Mouse (Mus musculus): ENCODE results near the gene Zfp444. TPM values are rescaled to one million over a fixed set of nuclear protein-coding genes. Genes with fewer than 3 reads are reported as not detected.
"Not testable (repeated sequence)": the region's sequence is repeated elsewhere in the genome, so short reads cannot be mapped to it uniquely, and the experiment has no call there.

Gene Zfp444
- total RNA-seq, 2 experiments from 2014 or later: 7.4 to 9.1 TPM

- no peak overlapping the region for H3K27ac ChIP-seq
- no peak for DNase-seq
- no peak overlapping the region for H3K4me3 ChIP-seq
- TF ChIP-seq CTCF (IDR thresholded peaks at IDR 0.05): no peak
- intact Hi-C loops (cut with DNase I): loop anchor here (2.0 to 5.0 kb wide), 2 partner anchors 14 to 43 kb away; no protein-coding TSS in a partner anchor
Observed at GRCm38 (mm10) chr7:6170391-6170790, 1.6 kb upstream of the Zfp444 start.

- intact Hi-C loops (cut with DNase I): loop anchor here (2.0 to 5.0 kb wide), 2 partner anchors 14 to 44 kb away; no protein-coding TSS in a partner anchor
- peak overlapping the region; percentile 89 for H3K27ac ChIP-seq
- DNase-seq: no peak
- H3K4me3 ChIP-seq: peak overlapping the region; percentile 93
- no peak for TF ChIP-seq CTCF (IDR thresholded peaks at IDR 0.05)
Observed at GRCm38 (mm10) chr7:6170871-6171270, 1.2 kb upstream of the Zfp444 start.

- DNase-seq: peak; percentile 72
- peak overlapping the region; percentile 89 for H3K27ac ChIP-seq
- intact Hi-C loops (cut with DNase I): loop anchor here (2.0 to 5.0 kb wide), 2 partner anchors 15 to 44 kb away; no protein-coding TSS in a partner anchor
- TF ChIP-seq CTCF (IDR thresholded peaks at IDR 0.05): peak; percentile 68
- H3K4me3 ChIP-seq: peak overlapping the region; percentile 93
Observed at GRCm38 (mm10) chr7:6171444-6172005, 501 bp upstream of the Zfp444 start.

- Histone ChIP-seq H3K4me3 (peak overlapping the region; percentile 93), H3K27ac (peak overlapping the region; percentile 89)
- intact Hi-C loops (cut with DNase I): loop anchor here (5.0 kb wide), 1 partner anchor 45 kb away; no protein-coding TSS in a partner anchor
- DNase-seq: no peak
- no peak for TF ChIP-seq CTCF (IDR thresholded peaks at IDR 0.05)
Observed at GRCm38 (mm10) chr7:6172674-6173244, 733 bp downstream of the Zfp444 start.

GRCm38 (mm10) chr7:6173872-6174271, 1.8 kb downstream of the Zfp444 start:
- intact Hi-C loops (cut with DNase I): loop anchor here (5.0 kb wide), 1 partner anchor 47 kb away; no protein-coding TSS in a partner anchor
- TF ChIP-seq CTCF (IDR thresholded peaks at IDR 0.05): no peak
- H3K27ac ChIP-seq: no peak overlapping the region
- H3K4me3 ChIP-seq: no peak overlapping the region
- no peak for DNase-seq

- intact Hi-C loops (cut with DNase I): loop anchor here (5.0 kb wide), 1 partner anchor 47 kb away; no protein-coding TSS in a partner anchor
- not testable (repeated sequence) for H3K4me3 ChIP-seq, H3K27ac ChIP-seq, DNase-seq
- peak; percentile 59 for TF ChIP-seq CTCF (IDR thresholded peaks at IDR 0.05)
Observed at GRCm38 (mm10) chr7:6174365-6174987, 2.5 kb downstream of the Zfp444 start.

- Histone ChIP-seq H3K4me3 (no peak overlapping the region), H3K27ac (no peak overlapping the region)
- DNase-seq: no peak
- no peak for TF ChIP-seq CTCF (IDR thresholded peaks at IDR 0.05)
- intact Hi-C loops (cut with DNase I): no loop called here
Observed at GRCm38 (mm10) chr7:6179013-6179412, 7.0 kb downstream of the Zfp444 start.

GRCm38 (mm10) chr7:6182882-6183281, 10.9 kb downstream of the Zfp444 start:
- intact Hi-C loops (cut with DNase I): no loop called here
- no peak for TF ChIP-seq CTCF (IDR thresholded peaks at IDR 0.05)

GRCm38 (mm10) chr7:6183802-6184201, 11.8 kb downstream of the Zfp444 start:
- peak overlapping the region; percentile 61; the same call in 1 of the 2 replicates for H3K27ac ChIP-seq
- H3K4me3 ChIP-seq: no peak overlapping the region
- DNase-seq: no peak
- intact Hi-C loops (cut with DNase I): no loop called here
- no peak for TF ChIP-seq CTCF (IDR thresholded peaks at IDR 0.05)

More at GRCm38 (mm10) chr7:6182882-6183281, 10.9 kb downstream of the Zfp444 start:
- no peak overlapping the region for H3K27ac ChIP-seq
- H3K4me3 ChIP-seq: no peak overlapping the region
- DNase-seq: no peak

- peak; percentile 74 for DNase-seq
- TF ChIP-seq CTCF (IDR thresholded peaks at IDR 0.05): no peak
- H3K27ac ChIP-seq: peak overlapping the region; percentile 61
- H3K4me3 ChIP-seq: no peak overlapping the region
- intact Hi-C loops (cut with DNase I): no loop called here
Observed at GRCm38 (mm10) chr7:6184521-6184920, 12.5 kb downstream of the Zfp444 start.

GRCm38 (mm10) chr7:6185391-6185790, 13.4 kb downstream of the Zfp444 start:
- intact Hi-C loops (cut with DNase I): no loop called here
- Histone ChIP-seq H3K4me3 (no peak overlapping the region), H3K27ac (no peak overlapping the region)
- no peak for TF ChIP-seq CTCF (IDR thresholded peaks at IDR 0.05)
- DNase-seq: no peak

GRCm38 (mm10) chr7:6186176-6186575, 14.2 kb downstream of the Zfp444 start:
- no peak overlapping the region for H3K4me3 ChIP-seq
- no peak overlapping the region for H3K27ac ChIP-seq
- DNase-seq: no peak
- TF ChIP-seq CTCF (IDR thresholded peaks at IDR 0.05): no peak
- intact Hi-C loops (cut with DNase I): no loop called here

GRCm38 (mm10) chr7:6186756-6187155, 14.7 kb downstream of the Zfp444 start:
- intact Hi-C loops (cut with DNase I): no loop called here
- H3K4me3 ChIP-seq: no peak overlapping the region
- TF ChIP-seq CTCF (IDR thresholded peaks at IDR 0.05): no peak

More at GRCm38 (mm10) chr7:6186756-6187155, 14.7 kb downstream of the Zfp444 start:
- H3K27ac ChIP-seq: no peak overlapping the region
- DNase-seq: no peak
